Mouse (Mus musculus) ES-E14 (cell line): ENCODE measurements around the gene Vcl. TPM values are rescaled to one million over a fixed set of nuclear protein-coding genes. Genes with fewer than 3 reads are reported as not detected.

Source experiments
- DNase-seq: peaks from one replicate; pipeline ENCODE4 v3.0.0-alpha.2; 2013; ENCODE audit warnings: low read depth, low spot score
- H3K27ac ChIP-seq: 2 replicates; pipeline ENCODE4 v1.5.1; 2012; ENCODE audit warnings: low read depth, mild to moderate bottlenecking, low read length, moderate library complexity, mixed read lengths; ENCODE audit not compliant: poor library complexity, insufficient read depth, severe bottlenecking
- H3K36me3 ChIP-seq: 2 replicates; pipeline ENCODE4 v1.6.1; 2012; ENCODE audit warnings: mild to moderate bottlenecking, low read length, moderate library complexity, mixed read lengths; ENCODE audit not compliant: control insufficient read depth, poor library complexity, insufficient read depth, severe bottlenecking
- H3K4me1 ChIP-seq, 2 experiments: fragments of 150-350 bp in 1 of 2; sonication (generic) in 1 of 2; 2 replicates each; pipeline ENCODE4 v1.6.1; 2012; ENCODE audit warnings: low read length in 2 of 2, mild to moderate bottlenecking in 1 of 2, mixed read lengths in 1 of 2; ENCODE audit not compliant: control insufficient read depth in 2 of 2, insufficient read depth in 2 of 2, poor library complexity in 1 of 2
- H3K4me3 ChIP-seq, 2 experiments: fragments of 150-350 bp in 1 of 2; sonication (generic) in 1 of 2; 2 replicates each; pipeline ENCODE4 v1.5.1; 2012; ENCODE audit warnings: low read length in 2 of 2, low read depth in 1 of 2, mild to moderate bottlenecking in 1 of 2, mixed read lengths in 1 of 2; ENCODE audit not compliant: insufficient read depth in 1 of 2, poor library complexity in 1 of 2, severe bottlenecking in 1 of 2
- H3K9ac ChIP-seq: 2 replicates; pipeline ENCODE4 v1.6.1; 2012; ENCODE audit warnings: low read depth, mild to moderate bottlenecking, low read length, mixed read lengths; ENCODE audit not compliant: poor library complexity, insufficient read depth, severe bottlenecking
- H3K9me3 ChIP-seq: fragments of 150-350 bp; sonication (generic); 2 replicates; pipeline ENCODE4 v1.6.1; 2012; ENCODE audit warnings: low read depth, mild to moderate bottlenecking, low read length; ENCODE audit not compliant: control insufficient read depth, insufficient read depth
- CHD2 ChIP-seq: IDR thresholded peaks from 2 replicates; pipeline ENCODE4 v1.6.1; 2014; ENCODE audit warnings: mild to moderate bottlenecking, low read depth, low read length, inconsistent platforms
- HCFC1 ChIP-seq: IDR thresholded peaks from 2 replicates; pipeline ENCODE4 v1.6.1; 2012; ENCODE audit warnings: low read length, inconsistent platforms, borderline replicate concordance; ENCODE audit not compliant: insufficient read depth
- MAFK ChIP-seq: IDR thresholded peaks from 2 replicates; pipeline ENCODE4 v1.6.1; 2014; ENCODE audit warnings: mild to moderate bottlenecking, low read depth, low read length, inconsistent platforms; ENCODE audit not compliant: insufficient read depth
- ZC3H11A ChIP-seq: IDR thresholded peaks from 2 replicates; pipeline ENCODE4 v1.6.1; 2012; ENCODE audit warnings: low read depth, mild to moderate bottlenecking, inconsistent platforms, low read length, borderline replicate concordance
- ZNF384 ChIP-seq: IDR thresholded peaks from 2 replicates; pipeline ENCODE4 v1.6.1; 2012; ENCODE audit warnings: low read depth, low read length, inconsistent platforms
- in situ Hi-C, 2 experiments: fragments of 600-800 bp; cut with MboI; formaldehyde crosslinking; loops; one replicate each; pipeline ENCODE4 v1.15.1; 2025; ENCODE audit warnings: low sequenced_read_pairs in 2 of 2, inconsistent platforms in 1 of 2; ENCODE audit not compliant: unreplicated experiment in 2 of 2
- total RNA-seq: library from RNA; depleted of rRNA; stranded (reverse); fragments of 300-350 nt; gene quantifications from 2 replicates; pipeline ENCODE4 v1.2.3, GENCODE M21; 2012

The Vcl gene
- total RNA-seq, 1 experiment: 116 TPM

DNA sequence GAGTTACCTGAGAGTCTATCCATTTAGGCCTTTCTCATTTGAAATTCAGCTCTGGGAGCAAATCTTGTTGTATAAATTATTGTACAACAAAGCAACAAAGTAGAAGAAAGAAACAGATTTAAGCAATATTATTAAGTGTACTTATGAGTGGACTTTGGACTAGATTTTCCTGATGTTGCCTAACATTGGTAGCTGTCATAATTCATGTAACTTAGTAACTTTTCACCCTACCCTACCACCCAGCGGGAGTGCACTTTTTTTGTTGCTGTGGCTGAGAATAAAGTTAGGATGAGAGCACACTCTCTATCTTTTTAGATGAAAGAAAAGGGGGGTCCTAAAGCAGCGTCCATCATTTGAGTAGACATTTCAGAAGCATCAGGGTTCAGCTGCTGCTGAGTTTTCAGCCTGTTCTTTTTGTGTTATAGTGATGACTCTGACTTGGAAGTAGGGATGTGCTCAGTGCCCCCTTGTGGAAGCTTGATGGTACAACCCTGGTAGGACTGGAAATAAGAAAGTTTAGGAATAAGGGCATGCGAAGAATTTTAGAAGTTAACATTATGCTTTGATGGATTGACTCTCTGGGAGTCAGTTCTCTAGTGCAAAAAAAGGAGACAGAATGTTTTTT lies 64.0 kb downstream of the Vcl start:
- H3K9me3 ChIP-seq: no peaks in the 10 kb centered on the region
- TF ChIP-seq ZC3H11A (no peak), MAFK (no peak), CHD2 (no peak), HCFC1 (no peak), ZNF384 (no peak)
- DNase-seq: peak; percentile 38
- H3K9ac ChIP-seq: no peak overlapping the region
- in situ Hi-C loops: no loop called here
- no peak overlapping the region for H3K4me3 ChIP-seq
- H3K36me3 ChIP-seq: no peaks in the 10 kb centered on the region
- H3K4me1 ChIP-seq: no peaks in the 10 kb centered on the region
- H3K27ac ChIP-seq: no peak overlapping the region

DNA sequence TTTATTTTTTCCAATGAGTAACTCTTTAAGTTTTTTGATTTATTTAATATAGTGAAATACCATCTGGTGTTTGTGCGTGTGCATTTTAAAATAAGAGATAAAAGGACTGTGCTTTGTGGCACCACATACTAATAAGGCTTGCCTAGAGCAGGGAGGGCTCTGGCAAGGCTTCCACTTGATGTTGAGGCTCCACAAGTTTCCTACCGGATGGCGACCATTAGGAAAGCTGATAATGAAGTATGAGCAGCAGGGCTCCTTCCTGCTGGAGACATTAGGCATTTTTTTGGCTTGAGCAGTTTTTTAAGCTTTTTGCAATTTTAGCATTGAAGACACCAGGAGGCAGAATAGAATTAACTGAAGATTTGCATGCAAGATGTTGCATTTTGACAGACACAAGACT lies 65.3 kb downstream of the Vcl start:
- TF ChIP-seq HCFC1: no peak
- TF ChIP-seq ZC3H11A: no peak
- no peak for TF ChIP-seq MAFK
- TF ChIP-seq CHD2: no peak
- no peak for TF ChIP-seq ZNF384
- Histone ChIP-seq H3K4me1 (no peaks in the 10 kb centered on the region), H3K27ac (no peak overlapping the region), H3K9ac (no peak overlapping the region), H3K36me3 (no peaks in the 10 kb centered on the region), H3K9me3 (no peaks in the 10 kb centered on the region), H3K4me3 (no peak overlapping the region)
- no peak for DNase-seq
- in situ Hi-C loops: no loop called here

DNA sequence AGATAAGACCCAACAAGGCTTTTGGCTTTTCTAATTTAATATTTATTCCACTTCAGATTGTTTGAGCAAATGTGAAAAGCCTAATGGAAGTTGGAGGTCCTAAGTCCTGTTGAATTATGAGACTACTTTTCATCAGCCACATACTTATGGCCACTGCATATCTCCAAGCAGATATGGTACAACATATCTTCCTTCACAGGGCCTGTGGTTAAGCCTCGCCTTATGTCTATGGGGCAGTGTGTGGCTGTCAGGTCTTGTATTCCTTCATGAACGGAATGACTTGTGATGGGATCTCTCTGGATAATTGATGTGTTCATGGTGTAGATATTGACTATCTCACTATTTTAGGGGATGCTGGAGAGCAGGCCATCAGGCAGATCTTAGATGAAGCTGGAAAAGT lies 66.3 kb downstream of the Vcl start:
- Histone ChIP-seq H3K9ac (no peak overlapping the region), H3K27ac (no peak overlapping the region), H3K36me3 (no peaks in the 10 kb centered on the region), H3K9me3 (no peaks in the 10 kb centered on the region), H3K4me1 (no peaks in the 10 kb centered on the region), H3K4me3 (no peak overlapping the region)
- in situ Hi-C loops: no loop called here
- no peak for DNase-seq
- TF ChIP-seq HCFC1 (no peak), MAFK (no peak), ZNF384 (no peak), CHD2 (no peak), ZC3H11A (no peak)

DNA sequence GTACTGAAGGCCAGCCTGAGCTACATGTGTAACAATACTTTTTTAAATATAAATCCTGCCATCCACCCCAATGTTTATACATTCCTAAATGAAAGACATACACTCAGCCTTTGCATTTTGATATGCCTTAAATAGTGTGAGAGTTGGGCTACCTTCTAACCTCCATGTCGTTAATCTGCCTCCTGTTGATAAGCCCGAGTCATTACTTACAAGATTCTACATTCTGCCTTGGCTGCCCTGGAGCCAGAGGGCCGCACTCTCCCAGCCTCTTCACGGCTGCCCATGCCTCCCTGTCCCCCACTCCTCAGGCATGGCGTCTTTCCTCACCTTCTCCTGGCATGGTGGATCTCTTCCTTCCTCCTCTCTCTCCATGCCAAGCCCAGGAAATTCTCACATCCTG lies 67.2 kb downstream of the Vcl start:
- no peak for DNase-seq
- no peak overlapping the region for H3K9ac ChIP-seq
- H3K4me3 ChIP-seq: no peak overlapping the region
- TF ChIP-seq CHD2: no peak
- TF ChIP-seq HCFC1: no peak
- TF ChIP-seq ZC3H11A: no peak
- no peak for TF ChIP-seq MAFK
- no peak for TF ChIP-seq ZNF384
- no peaks in the 10 kb centered on the region for H3K9me3 ChIP-seq
- H3K27ac ChIP-seq: no peak overlapping the region
- peaks cover 4% of the 10 kb centered on the region; the same call in 1 of the 2 replicates for H3K36me3 ChIP-seq
- in situ Hi-C loops: no loop called here
- H3K4me1 ChIP-seq: no peaks in the 10 kb centered on the region

DNA sequence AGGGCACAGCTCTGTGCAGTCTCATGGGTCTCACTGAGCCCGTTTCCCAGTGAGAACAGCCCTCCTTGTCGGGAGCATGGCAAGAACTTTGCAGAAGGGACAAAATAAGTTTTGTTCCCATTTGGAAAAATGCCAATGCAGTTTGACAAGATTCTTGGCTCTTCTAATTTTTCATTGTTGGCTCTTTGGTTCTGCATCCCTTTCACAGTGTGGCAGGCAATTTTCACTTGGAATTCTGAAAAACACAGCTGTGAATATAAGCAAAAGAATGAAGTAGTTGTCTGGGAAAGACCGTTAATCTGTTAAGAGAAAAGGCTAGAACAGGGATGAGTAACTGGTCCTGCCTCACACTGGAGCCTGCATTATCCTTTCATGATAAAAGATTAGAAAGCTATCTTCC lies 68.3 kb downstream of the Vcl start:
- Histone ChIP-seq H3K27ac (no peak overlapping the region), H3K4me3 (no peak overlapping the region), H3K4me1 (no peaks in the 10 kb centered on the region), H3K36me3 (peaks cover 4% of the 10 kb centered on the region; the same call in 1 of the 2 replicates), H3K9me3 (no peaks in the 10 kb centered on the region), H3K9ac (no peak overlapping the region)
- TF ChIP-seq MAFK: no peak
- no peak for TF ChIP-seq CHD2
- no peak for TF ChIP-seq ZC3H11A
- no peak for TF ChIP-seq ZNF384
- no peak for TF ChIP-seq HCFC1
- in situ Hi-C loops: no loop called here
- DNase-seq: no peak
